In genomic region chr1:156660660-156661236, GRCm38 (mm10) we compare ENCODE assay signal across 7 mouse cellular contexts. TPM values are rescaled to one million over a fixed set of nuclear protein-coding genes. Genes with fewer than 3 reads are reported as not detected.
DNase-seq lines count a peak whose midpoint lies in the region; ATAC-seq lines count a peak whose summit lies in the region.
"Not testable (repeated sequence)": the region's sequence is repeated elsewhere in the genome, so short reads cannot be mapped to it uniquely, and the experiment has no call there.

No protein-coding gene starts in this region.

- H3K4me2 ChIP-seq in embryonic facial prominence, embryonic 13.5 days: peak overlapping the region; percentile 35; the same call in 1 of the 2 replicates
- 0 out of 2 replicates have a peak overlapping the region, but pooled peaks have one; percentile 10 for H3K4me2 ChIP-seq in limb, embryonic 15.5 days
- peak overlapping the region; percentile 38 for H3K4me2 ChIP-seq in lung, embryonic 15.5 days
- H3K4me2 ChIP-seq in stomach, embryonic 15.5 days: peak overlapping the region; percentile 33; the same call in 1 of the 2 replicates

- H3K27me3 ChIP-seq in embryonic facial prominence, embryonic 13.5 days; limb, embryonic 15.5 days; lung, embryonic 15.5 days; stomach, embryonic 15.5 days (replicated peaks): not testable (repeated sequence)

- ATAC-seq in embryonic facial prominence, embryonic 13.5 days (ENCODE audit: insufficient number of reproducible peaks, insufficient read depth, low FRiP score, low TSS enrichment, low read depth); limb, embryonic 15.5 days (ENCODE audit: insufficient number of reproducible peaks, low FRiP score, low TSS enrichment, low read depth); stomach, embryonic 15.5 days (ENCODE audit: insufficient read depth, low FRiP score, low read depth): not testable (repeated sequence)
- peak; percentile 34 to 42; a peak in 2 of 4 replicates for ATAC-seq in hematopoietic stem cell, adult 5-6 weeks (replicated peaks in 1 of 2; ENCODE audit: insufficient read depth in 1 of 2, low FRiP score in 2 of 2, low TSS enrichment in 1 of 2, low read depth in 1 of 2, poor library complexity in 2 of 2, severe bottlenecking in 2 of 2)
- peak; percentile 60; the same call in 1 of the 2 replicates for ATAC-seq in lung, embryonic 15.5 days (ENCODE audit: borderline replicate concordance, extremely low read depth, low FRiP score, low TSS enrichment)
- ATAC-seq in monocyte, adult 5-6 weeks (replicated peaks; ENCODE audit: insufficient number of reproducible peaks, low FRiP score, low TSS enrichment, poor library complexity, severe bottlenecking): 0 out of 2 replicates have a peak, but pooled peaks have one; percentile 33

- DNase-seq in ZHBTc4 (ENCODE audit: low read depth, low spot score): peak; percentile 39

- H3K4me1 ChIP-seq in embryonic facial prominence, embryonic 13.5 days; limb, embryonic 15.5 days; lung, embryonic 15.5 days; stomach, embryonic 15.5 days: not testable (repeated sequence)

- 54% methylated on average over 21 of the region's 21 CpGs for WGBS in embryonic facial prominence, embryonic 13.5 days
- 60% methylated on average over 21 of the region's 21 CpGs for WGBS in limb, embryonic 15.5 days
- WGBS in lung, embryonic 15.5 days: 53% methylated on average over 20 of the region's 21 CpGs
- 62% methylated on average over 21 of the region's 21 CpGs for WGBS in stomach, embryonic 15.5 days

- peak overlapping the region; percentile 72 for H3K27ac ChIP-seq in embryonic facial prominence, embryonic 13.5 days
- peak overlapping the region; percentile 67 for H3K27ac ChIP-seq in limb, embryonic 15.5 days
- H3K27ac ChIP-seq in lung, embryonic 15.5 days: peak overlapping the region; percentile 79
- peak overlapping the region; percentile 71 for H3K27ac ChIP-seq in stomach, embryonic 15.5 days

- H3K9me3 ChIP-seq in embryonic facial prominence, embryonic 13.5 days; limb, embryonic 15.5 days; lung, embryonic 15.5 days; stomach, embryonic 15.5 days: not testable (repeated sequence)

- H3K36me3 ChIP-seq in embryonic facial prominence, embryonic 13.5 days; limb, embryonic 15.5 days; lung, embryonic 15.5 days; stomach, embryonic 15.5 days: not testable (repeated sequence)

- not testable (repeated sequence) for H3K9ac ChIP-seq in embryonic facial prominence, embryonic 13.5 days; limb, embryonic 15.5 days; lung, embryonic 15.5 days; stomach, embryonic 15.5 days

- not testable (repeated sequence) for H3K4me3 ChIP-seq in embryonic facial prominence, embryonic 13.5 days; limb, embryonic 15.5 days; stomach, embryonic 15.5 days (replicated peaks)
- 0 out of 2 replicates have a peak overlapping the region, but pooled peaks have one; percentile 12 for H3K4me3 ChIP-seq in lung, embryonic 15.5 days

RNA-seq across cellular contexts. Expression of gene Tor3a, which starts 13.4 kb away (rescaled TPM):
- 8.0 and 8.4 TPM in 2 replicates for polyA plus RNA-seq in embryonic facial prominence, embryonic 13.5 days (2015; fragmentation: Nextera tagmentation; extraction: Ambion mirVana)
- total RNA-seq in hematopoietic stem cell, adult 5-6 weeks (2017): 18.9 and 33.8 TPM in 2 replicates
- 13.6 and 13.9 TPM in 2 replicates for polyA plus RNA-seq in limb, embryonic 15.5 days (2015; fragmentation: Nextera tagmentation; extraction: Ambion mirVana)
- 12.1 and 12.3 TPM in 2 replicates for polyA plus RNA-seq in lung, embryonic 15.5 days (2015; fragmentation: Nextera tagmentation; extraction: Ambion mirVana)
- 10.6 to 22.7 TPM (median 17.1 TPM) in 3 replicates for total RNA-seq in monocyte, adult 5-6 weeks (2017)
- 9.9 and 14.0 TPM in 2 replicates for polyA plus RNA-seq in stomach, embryonic 15.5 days (2015; fragmentation: Nextera tagmentation; extraction: Ambion mirVana)

RNA-seq across cellular contexts. Expression of gene Fam20b, which starts 58.1 kb away (rescaled TPM):
- 23.5 and 24.1 TPM in 2 replicates for polyA plus RNA-seq in embryonic facial prominence, embryonic 13.5 days (2015; fragmentation: Nextera tagmentation; extraction: Ambion mirVana)
- total RNA-seq in hematopoietic stem cell, adult 5-6 weeks (2017): 41.6 and 43.4 TPM in 2 replicates
- 28.8 and 32.5 TPM in 2 replicates for polyA plus RNA-seq in limb, embryonic 15.5 days (2015; fragmentation: Nextera tagmentation; extraction: Ambion mirVana)
- polyA plus RNA-seq in lung, embryonic 15.5 days (2015; fragmentation: Nextera tagmentation; extraction: Ambion mirVana): 24.5 and 24.7 TPM in 2 replicates
- 41.8 to 53.3 TPM (median 41.9 TPM) in 3 replicates for total RNA-seq in monocyte, adult 5-6 weeks (2017)
- polyA plus RNA-seq in stomach, embryonic 15.5 days (2015; fragmentation: Nextera tagmentation; extraction: Ambion mirVana): 34.0 and 37.8 TPM in 2 replicates
